Mouse (Mus musculus) gastrocnemius, postnatal 10 days (tissue): ENCODE data around the gene Pabpn1. TPM values are rescaled to one million over a fixed set of nuclear protein-coding genes. Genes with fewer than 3 reads are reported as not detected.

Experiments used
- DNase-seq: peaks from one replicate; pipeline ENCODE4 v3.0.0; 2021; ENCODE audit warnings: mixed read lengths
- total RNA-seq, 2 experiments: library from RNA; stranded (reverse); gene quantifications; 2 replicates each; pipeline ENCODE4 v1.2.3; 2021

The Pabpn1 gene
- total RNA-seq, 2 experiments from 2014 or later: 80.2 to 99.9 TPM

- peak; percentile 90 for DNase-seq
Observed at GRCm38 (mm10) chr14:54893651-54894181, 1.4 kb downstream of the Pabpn1 start.

DNA sequence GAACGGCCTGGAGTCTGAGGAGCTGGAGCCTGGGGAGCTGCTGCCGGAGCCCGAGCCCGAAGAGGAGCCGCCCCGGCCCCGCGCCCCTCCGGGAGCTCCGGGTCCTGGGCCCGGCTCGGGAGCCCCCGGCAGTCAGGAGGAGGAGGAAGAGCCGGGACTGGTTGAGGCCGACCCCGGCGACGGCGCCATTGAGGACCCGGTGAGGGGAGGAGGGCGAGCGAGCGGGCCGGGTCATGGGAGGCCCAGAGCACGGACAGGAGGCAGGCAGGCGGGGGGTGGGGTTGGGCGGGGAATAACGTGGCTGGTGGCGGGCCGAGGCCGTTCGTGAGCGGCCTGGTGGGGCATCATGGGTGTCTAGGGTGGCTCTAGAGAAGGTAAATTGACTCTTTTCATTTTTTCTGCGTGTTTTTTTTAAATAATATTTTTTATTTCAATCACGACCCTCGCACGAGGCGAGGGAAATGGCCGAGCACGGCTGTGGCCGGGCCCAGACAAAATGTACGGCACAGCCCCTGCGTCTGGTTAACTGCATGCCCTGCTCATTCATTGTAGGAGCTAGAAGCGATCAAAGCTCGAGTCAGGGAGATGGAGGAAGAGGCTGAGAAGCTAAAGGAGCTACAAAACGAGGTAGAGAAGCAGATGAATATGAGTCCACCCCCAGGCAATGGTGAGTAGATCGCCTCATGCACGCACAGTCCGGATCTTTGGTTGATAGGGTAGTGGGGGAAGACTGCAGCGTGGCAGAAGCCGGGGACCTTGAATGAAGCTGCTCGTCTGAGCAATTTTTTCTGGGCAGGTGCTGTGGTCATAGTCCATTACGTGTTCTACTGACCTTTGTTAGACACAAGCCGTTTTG is 2.2 kb downstream of the Pabpn1 start:
- peak; percentile 67 for DNase-seq

- no peak for DNase-seq
Observed at GRCm38 (mm10) chr14:54897445-54897844, 5.1 kb downstream of the Pabpn1 start.

GRCm38 (mm10) chr14:54900383-54900782 is 8.1 kb downstream of the Pabpn1 start:
- peak; percentile 55 for DNase-seq

- no peak for DNase-seq
Observed at GRCm38 (mm10) chr14:54903641-54904040, 11.3 kb downstream of the Pabpn1 start.

DNA sequence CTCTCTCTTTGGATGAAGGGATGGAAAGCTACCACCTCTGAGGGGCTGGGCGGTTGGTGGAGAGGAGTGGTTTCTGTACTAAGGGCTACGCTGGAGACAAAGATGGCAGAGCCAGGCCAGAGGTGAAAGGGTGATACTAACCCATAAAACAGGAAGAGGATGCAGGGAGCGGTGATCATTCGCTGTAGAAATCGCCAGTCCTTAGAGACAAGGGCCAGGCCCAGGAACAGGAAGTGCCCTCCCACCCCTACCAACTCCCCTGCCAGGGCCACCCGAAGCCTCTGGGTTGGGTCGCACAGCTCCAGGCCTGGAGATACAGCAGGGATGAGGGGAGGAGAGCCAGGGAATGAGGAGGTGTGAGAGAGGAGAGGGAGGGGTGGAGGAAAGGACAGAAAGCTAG is 16.4 kb downstream of the Pabpn1 start:
- no peak for DNase-seq

GRCm38 (mm10) chr14:54912109-54912850 is 20.0 kb downstream of the Pabpn1 start:
- peak; percentile 46 for DNase-seq

DNA sequence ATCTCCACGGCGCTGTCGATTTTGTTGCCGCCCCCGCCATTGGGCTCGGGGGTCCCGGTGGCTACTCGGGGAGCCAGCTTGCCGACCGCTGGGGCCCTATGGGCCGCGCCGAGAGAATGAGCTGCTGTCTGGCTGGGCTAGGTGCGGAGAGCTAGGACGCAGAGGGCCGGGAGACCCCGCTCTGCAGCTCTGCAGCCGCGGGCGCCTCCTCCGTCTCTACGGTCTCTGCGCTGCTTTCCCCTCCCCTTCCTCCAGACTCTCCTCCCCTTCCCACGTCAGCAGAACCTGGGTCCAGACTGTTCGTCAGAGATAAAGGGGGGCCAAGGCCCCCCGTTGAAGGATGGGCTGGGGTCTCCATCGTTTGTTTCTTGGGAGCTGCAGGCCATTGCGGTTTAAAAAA is 20.6 kb downstream of the Pabpn1 start, which contains the start of gene Slc22a17:
TSS of gene Slc22a17 (minus strand) at position 247 of the 400 bp plus-strand sequence.
- peak; percentile 71 for DNase-seq

- no peak for DNase-seq
Observed at GRCm38 (mm10) chr14:54913343-54913742, 21.0 kb downstream of the Pabpn1 start.

- DNase-seq: no peak
Observed at GRCm38 (mm10) chr14:54920076-54920685, 27.9 kb downstream of the Pabpn1 start.

DNA sequence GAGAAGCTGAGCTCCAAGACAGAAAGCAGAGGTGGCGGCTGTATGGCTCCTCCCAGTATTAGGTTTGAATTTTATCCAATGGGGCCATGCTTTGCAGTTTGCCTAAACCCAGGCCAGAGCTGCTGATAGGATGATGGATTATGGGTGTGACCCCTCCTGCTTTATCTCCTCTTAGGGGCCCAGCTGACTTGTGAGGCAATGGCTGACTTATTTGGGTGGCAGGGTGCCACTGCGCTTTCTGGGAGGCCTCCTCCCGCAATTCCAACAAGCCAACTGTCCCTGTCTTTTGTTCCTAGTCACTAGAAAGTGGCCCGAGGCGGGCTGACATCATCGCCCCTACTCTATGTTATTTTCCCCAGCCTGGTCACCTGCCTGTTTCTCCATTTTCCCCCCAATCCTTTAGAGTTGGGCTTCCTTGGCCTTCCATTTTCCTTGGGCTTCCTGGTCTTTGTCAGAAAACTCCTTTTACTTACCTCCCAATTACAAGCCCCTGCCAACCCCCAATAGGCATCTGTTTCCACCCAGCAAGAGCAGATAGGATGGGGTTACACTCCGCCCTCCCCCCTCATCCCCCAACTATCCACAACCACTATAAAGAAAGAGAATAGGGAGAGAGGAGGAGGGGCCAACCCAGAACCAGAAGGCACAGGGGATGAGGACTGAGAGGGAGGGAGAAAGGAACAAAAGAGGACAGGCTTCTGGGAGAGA is 32.5 kb downstream of the Pabpn1 start:
- DNase-seq: peak; percentile 66

DNA sequence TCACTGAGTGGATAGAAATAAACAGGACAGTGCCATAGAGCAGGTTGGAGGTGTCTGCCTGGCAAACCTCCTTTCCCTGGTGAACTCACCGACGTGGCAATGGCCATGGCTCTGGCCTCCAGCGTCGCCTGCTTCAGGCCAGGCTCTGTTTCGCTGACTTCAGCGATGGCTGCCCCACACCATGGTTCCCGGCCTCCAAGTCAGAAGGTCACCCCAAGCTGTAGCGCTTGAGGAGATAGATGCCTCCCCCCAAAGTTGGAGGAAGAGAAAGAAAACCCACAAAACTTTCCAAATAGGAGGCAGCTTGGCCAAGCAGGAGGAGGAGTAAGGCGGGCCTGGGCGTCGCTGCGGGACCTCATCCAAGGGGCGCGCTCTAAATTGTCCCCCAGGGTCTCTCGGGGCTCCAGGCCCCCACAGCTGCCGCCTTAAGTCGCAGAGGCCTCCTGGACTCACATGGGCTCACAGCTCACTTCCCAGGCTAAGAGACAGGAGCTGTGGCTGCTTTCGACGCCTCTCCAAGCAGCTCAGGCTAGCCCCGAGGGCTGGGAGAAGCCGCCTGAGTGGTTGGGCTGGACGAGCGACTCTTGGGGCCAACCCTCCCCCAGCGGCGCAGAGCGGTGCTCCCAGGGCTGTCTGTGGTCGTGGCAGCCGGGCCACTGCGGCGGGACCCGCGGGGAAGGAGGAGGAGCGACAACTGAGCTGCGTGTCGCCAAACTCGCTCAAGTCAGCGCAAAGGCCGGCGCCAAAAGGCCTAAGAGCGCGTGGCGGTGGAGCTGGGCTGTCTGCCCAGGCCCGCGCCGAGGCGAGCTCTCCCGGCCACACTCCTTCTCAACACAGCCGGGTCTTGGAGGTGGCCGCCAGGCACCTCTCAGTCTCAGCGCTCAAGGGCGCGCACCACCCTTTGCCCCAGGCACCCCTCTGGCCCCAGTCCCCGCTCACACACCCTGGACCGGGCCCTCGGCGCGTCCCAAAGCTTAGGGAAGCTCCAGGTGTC is 33.3 kb downstream of the Pabpn1 start, which contains the start of gene Efs:
TSS of gene Efs (minus strand) at position 778 of the 994 bp plus-strand sequence.
- peak; percentile 76 for DNase-seq

- peak; percentile 75 for DNase-seq
Observed at GRCm38 (mm10) chr14:54926401-54927158, 34.3 kb downstream of the Pabpn1 start.

GRCm38 (mm10) chr14:54927296-54927695 is 35.0 kb downstream of the Pabpn1 start:
- DNase-seq: no peak

GRCm38 (mm10) chr14:54929801-54930200 is 37.5 kb downstream of the Pabpn1 start:
- no peak for DNase-seq

DNA sequence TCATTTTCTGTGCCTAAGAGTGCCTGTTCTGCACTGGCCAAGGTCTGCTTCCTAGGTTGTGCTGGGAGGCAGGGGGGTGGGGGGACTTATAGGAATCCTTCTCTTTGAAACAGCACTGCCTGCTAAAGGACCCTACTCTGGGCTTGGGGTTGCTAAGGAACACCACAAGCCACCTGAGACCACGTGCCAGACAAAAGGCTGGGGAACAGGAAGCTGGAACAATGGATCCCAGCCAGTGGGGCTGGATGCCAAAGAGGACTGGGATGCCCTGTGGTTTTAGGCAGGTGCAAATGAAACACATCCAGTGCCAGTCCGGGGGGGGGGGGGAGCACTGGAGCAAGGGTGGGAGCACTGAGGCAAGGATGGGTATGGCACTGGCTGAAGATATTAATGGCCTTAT is 38.1 kb downstream of the Pabpn1 start:
- DNase-seq: no peak

GRCm38 (mm10) chr14:54932645-54933150 is 40.4 kb downstream of the Pabpn1 start, which contains the start of gene Il25:
Il25 (plus strand) TSS chr14:54932695.
- DNase-seq: no peak

DNA sequence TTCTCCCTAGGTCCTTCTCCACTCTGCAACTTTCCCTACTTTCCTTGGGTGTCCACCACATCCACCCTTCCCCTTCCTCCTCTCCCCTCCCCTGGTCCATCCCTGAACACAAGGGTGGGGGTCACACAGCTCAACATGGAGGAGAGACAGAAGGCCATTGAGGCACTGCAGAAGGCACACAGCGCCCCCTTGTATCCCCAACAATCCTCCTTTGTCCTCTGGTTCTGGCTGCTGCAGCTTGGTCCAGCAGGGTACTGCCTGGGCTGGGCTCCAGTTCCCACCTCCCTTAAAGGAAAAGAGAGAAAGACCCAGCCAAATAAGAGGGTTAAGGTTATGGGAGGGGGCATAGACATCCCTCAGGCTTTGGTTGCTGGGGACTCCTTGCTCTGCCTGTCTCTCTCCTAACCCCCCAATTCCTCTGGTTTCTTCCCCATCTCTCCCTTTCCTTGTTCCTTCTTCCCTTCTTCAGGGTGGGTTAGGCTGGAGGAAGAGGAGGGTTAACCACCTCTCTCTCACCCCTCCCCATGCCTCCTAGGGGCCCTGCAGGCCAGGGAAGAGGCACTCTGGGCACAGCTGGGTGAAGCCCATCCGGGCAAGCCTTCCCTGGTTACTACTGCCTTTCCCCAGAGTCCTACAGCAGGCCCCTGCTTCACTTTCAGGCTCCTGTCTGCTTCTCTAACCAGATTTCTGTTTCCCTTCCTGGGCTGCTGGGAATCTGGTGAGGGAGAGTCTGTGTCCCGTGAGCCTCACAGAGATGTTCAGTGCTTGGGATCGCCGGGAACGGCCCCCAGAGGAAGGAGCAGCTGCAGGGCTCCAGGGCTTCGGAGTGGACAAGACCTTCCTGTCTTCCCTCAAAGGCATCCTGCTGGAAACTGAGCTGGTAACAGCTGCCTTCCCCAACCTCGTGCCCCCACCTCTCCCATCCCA is 43.9 kb downstream of the Pabpn1 start, which contains the start of gene Cmtm5:
TSS of gene Cmtm5 (plus strand) at position 358 of the 927 bp plus-strand sequence.
- DNase-seq: no peak
